Mouse (Mus musculus): ENCODE results near the gene Ttbk2.

The Ttbk2 gene

GRCm38 (mm10) chr2:120748041-120748440, 102.4 kb downstream of the Ttbk2 start:
- no peak for DNase-seq (ENCODE audit: low spot score in 2 of 2)

GRCm38 (mm10) chr2:120745496-120745895, 104.9 kb downstream of the Ttbk2 start:
- no peak for DNase-seq (ENCODE audit: low spot score in 2 of 2)

DNA sequence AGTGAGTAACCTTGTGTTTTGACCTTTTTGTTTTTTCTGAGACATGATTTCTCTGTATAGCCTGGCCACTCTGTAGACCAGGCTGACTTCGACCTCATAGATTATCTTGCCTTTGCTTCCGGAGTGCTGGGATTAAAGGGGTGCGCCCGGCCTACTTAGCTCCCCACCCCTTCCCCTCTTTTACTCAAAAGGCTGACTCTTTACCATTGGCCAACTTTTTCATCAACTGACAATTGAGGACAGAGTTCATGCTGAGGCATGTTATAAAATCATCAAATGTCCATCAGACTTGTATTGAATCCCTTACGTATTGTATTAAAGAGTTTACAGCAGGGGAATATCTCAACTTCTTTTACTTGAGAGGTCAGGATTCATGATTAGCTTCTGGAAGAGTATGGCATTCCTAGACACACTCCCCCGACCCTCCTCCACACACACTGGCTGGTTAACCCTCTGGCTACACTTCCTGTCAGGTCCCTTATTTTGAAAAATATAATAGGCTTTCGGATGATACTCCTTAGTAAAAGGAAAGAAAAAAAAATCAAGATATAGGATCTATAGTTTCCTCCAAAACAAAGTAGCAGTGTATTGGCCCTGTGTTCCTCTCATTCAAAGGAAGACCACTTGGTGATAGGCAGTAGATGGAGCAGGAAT, 118.4 kb downstream of the Ttbk2 start:
- no peak for DNase-seq (ENCODE audit: low spot score in 2 of 2)

DNA sequence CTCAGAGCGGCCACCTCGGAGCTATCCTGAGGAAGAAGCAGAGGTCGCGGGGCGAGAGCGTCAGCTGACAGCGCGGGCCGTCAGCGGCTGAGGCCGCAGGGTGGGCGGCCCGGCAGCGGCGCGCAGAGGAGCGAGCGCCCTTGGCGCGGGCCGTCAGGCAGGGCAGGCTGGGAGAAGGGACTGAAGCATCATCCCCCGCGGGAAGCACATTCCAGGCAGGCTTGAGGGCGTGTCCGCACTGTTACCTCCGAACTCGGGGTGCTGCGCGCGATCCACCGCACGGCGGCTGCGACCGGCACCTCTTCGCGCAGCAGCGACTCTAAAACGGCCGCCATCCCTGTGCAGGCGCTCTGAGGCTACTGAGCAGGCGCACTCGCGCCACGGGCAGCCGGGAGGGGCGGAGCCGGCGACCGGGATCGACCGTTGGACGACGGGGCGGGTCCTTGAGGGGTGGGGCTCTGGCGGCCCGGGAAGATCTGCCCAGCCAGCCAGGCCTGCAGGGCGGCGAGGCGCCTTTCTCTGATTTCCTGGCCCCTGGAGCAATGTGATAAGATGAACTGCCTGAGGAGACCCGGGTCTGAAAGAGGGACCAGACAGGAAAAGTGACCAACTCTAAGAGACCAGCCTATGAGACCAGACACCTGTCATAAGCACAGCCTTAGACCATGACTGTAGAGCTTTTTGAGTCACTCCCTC, 119.1 kb downstream of the Ttbk2 start:
- DNase-seq (ENCODE audit: low spot score in 2 of 2): peak; percentile 86 to 87

GRCm38 (mm10) chr2:120730639-120731166, 119.7 kb downstream of the Ttbk2 start:
- no peak for DNase-seq (ENCODE audit: low spot score in 2 of 2)

DNA sequence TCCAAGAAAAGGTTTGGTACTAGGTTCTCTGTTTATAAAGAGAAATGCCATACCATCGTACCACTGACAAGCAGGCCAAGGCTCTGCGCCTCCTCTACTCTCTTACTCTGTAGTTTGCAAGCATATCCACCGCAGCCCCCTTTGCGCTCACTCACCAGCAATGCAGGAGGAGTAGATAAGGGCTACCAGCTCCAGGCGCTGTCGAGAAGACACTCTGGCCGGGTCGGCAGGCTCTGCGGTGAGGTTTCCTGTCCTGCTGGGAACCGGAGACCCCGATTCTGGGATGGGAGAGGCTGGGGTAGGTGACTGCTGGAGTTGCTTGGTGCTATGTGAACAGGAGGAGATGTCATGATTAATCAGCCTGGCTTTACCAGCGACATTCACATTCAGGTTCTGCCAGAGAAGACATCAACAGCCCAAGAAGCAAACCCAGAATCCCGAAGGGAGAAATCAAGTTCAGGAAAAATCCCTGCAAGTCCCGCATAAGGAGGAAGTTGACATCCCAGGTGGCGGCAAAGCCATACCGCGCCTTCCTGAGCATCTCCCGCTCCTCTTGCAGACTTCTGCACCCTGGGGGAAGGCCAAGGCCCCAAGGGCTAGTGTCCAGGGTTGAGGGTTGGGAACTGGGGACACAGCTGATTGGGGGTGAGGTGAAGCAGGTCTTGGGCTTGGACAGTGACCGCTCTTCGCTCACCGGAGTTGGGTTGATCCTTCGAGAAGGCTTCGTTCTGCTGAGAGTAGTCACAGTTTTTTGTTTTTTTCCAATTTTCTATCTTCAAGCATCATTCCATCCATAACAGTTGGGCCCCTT, 120.4 kb downstream of the Ttbk2 start:
- DNase-seq (ENCODE audit: low spot score in 2 of 2): peak in 1 of 2 experiments; percentile 22

DNA sequence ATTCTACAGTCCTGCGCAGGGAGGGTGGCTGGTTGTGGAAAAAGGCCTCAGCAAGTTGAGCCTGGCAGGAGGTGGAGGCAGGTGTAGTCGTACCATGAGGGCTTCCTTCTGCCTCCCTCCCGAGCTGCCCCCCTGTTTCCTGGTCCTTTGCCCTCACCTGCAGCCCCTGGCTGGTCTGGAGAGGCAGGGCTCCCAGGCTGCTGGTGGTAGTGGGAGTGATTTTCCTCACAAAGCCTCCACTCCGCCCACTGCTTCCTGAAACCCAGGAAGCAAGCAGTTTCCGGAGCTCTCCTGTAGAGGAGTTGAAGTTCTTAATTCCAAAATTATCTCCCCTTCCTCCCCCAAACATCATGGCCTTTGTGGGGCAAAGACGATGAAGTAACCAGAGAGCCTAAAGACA, 126.2 kb downstream of the Ttbk2 start:
- no peak for DNase-seq (ENCODE audit: low spot score in 2 of 2)

DNA sequence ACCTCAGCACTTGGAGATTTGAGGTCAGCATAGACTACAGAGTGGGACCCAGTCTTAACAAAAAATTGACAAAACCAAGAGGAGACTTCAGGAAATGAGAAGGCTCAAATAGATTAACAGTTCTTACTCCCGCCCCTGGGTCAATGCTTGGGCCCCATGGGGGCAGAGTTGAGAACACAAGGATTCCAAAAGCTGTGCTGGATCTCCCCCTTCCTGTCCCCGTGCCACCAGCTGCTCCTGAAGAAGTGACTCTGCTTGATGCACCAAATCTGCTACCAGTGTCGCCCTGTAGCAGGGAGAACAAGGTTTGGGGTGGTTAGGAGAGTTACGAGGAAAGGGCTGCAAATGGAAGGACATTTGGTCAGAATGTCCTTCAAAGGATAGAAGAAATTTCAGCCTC, 126.8 kb downstream of the Ttbk2 start:
- no peak for DNase-seq (ENCODE audit: low spot score in 2 of 2)

DNA sequence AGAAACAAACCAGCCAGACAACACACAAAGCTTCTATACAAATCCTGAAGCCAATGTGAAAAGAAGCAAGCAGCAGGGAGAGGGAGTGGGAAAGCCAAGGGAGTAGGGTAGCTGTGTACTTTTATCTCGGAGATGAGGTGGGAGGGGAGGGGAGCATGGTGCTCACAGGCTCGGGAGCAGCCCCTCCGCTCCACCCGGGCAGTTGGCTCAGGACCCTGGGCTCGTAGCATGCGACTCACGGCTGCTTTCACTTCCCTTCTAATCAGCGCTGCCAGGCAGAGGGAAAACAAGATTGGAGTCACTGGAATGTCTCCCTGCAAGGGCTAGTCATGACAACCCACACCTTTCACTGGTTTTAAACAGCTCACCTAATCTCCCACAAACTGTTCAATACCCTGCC, 127.9 kb downstream of the Ttbk2 start:
- no peak for DNase-seq (ENCODE audit: low spot score in 2 of 2)

DNA sequence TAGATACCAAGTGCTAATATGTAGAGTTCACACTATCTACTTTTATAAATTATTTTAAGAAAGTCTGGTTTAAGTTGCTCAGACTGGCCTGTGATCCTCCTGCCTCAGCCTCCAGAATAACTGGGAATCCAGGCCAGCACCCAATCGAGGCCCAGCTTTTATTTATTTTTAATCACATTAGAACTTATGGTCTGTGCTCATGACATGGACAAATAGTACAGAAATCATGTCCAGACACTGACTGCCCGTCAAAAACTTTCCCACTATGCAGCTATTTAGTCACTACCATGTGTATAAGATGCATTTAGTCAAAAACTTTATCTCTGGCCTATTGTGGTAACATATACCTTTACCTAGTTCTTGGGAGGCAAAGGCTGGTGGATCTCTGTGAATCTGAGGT, 128.5 kb downstream of the Ttbk2 start:
- DNase-seq (ENCODE audit: low spot score in 2 of 2): no peak

GRCm38 (mm10) chr2:120720821-120721220, 129.6 kb downstream of the Ttbk2 start:
- no peak for DNase-seq (ENCODE audit: low spot score in 2 of 2)

- no peak for DNase-seq (ENCODE audit: low spot score in 2 of 2)
Measured at GRCm38 (mm10) chr2:120718496-120718895, 131.9 kb downstream of the Ttbk2 start.

DNA sequence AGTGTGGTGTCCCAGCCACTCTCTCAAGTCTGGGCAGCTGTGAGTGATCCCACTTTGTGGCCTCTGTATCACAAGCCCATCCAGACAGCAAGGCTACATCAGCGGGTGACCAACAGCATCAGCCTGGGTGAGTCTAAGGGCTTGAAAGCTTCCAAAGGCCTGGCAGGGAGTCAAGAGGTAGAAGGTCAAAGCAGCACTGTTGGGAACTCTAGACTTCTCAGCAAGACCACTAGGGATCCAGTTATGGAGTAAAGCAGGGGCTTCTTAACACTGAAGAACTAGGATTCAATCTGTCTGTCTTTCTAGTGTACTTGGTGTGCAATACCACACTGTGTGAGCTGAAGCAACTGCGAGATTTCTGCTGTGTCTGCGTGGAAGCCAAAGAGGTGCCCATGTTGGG, 137.0 kb downstream of the Ttbk2 start:
- no peak for DNase-seq (ENCODE audit: low spot score in 2 of 2)

DNA sequence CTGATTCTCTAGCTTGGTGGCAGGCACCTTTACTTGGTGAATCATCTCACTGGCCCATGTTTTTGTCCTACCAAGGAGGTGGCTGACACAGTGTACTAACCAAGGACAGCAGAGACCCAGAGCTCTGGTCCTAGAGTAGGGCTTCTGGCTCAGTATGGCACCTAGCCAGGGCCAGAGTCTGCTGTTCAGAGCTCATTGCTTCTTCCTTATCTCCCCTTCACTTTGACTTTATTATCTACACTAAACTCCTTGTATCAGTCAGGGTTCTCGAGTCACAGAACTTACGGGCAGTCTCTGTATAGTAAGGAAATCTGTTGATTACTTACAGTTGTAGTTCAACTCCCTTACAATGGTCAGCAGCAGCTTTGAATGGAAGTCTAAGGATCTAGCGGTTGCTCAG, 139.5 kb downstream of the Ttbk2 start:
- no peak for DNase-seq (ENCODE audit: low spot score in 2 of 2)

GRCm38 (mm10) chr2:120710154-120710553, 140.2 kb downstream of the Ttbk2 start:
- no peak for DNase-seq (ENCODE audit: low spot score in 2 of 2)

GRCm38 (mm10) chr2:120707041-120707440, 143.4 kb downstream of the Ttbk2 start:
- DNase-seq (ENCODE audit: low spot score in 2 of 2): no peak

DNA sequence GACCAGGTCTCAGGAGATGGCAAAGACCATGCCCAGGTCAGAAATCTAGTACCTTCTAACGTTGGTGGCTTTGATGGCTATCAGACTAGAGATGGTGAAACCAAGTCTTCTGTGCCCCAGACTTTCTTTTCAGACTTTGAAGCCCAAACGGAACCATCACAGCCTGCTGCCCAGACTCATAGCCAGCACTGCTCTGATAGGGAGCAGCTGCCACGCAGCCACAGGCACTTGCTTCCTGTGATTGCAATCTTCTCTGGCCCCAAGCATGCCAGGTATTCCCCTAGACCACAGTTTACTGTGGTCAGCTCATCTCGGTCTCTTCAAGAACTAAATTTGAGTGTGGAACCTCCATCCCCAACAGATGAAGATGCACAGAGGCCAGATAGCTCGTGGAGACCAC, 147.7 kb downstream of the Ttbk2 start:
- DNase-seq (ENCODE audit: low spot score in 2 of 2): no peak

DNA sequence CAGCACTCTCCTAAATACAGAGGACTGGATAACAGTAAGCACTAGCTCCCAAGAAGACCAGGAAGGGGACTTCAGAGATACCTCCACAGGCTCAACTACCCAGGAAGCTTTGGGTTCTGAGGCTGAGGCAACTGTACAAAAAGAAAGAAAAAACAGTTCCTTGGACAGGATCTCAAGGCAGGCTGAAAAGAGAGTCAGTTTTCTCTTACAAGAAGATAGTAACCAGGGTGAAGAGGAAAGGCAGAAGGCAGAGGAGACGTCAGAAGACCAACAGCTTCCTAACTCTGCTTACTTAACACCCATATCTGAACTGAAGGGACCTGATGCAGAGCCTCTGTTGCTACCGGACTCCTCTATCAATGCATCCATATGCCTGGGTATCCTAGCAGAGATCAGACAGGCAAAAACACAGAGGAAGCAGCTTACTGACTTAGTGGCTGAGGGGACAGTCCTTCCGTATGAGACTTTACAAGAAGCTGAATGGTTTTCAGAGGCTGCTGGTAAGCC, 150.0 kb downstream of the Ttbk2 start:
- DNase-seq (ENCODE audit: low spot score in 2 of 2): no peak

- no peak for DNase-seq (ENCODE audit: low spot score in 2 of 2)
Measured at GRCm38 (mm10) chr2:120697767-120698166, 152.6 kb downstream of the Ttbk2 start.

All from right cerebral cortex, adult 2 months (tissue).